Mouse (Mus musculus): Measurements from ENCODE around the gene Tdrd12.
"Not testable (repeated sequence)": the region's sequence is repeated elsewhere in the genome, so short reads cannot be mapped to it uniquely, and the experiment has no call there.

The Tdrd12 gene

DNA sequence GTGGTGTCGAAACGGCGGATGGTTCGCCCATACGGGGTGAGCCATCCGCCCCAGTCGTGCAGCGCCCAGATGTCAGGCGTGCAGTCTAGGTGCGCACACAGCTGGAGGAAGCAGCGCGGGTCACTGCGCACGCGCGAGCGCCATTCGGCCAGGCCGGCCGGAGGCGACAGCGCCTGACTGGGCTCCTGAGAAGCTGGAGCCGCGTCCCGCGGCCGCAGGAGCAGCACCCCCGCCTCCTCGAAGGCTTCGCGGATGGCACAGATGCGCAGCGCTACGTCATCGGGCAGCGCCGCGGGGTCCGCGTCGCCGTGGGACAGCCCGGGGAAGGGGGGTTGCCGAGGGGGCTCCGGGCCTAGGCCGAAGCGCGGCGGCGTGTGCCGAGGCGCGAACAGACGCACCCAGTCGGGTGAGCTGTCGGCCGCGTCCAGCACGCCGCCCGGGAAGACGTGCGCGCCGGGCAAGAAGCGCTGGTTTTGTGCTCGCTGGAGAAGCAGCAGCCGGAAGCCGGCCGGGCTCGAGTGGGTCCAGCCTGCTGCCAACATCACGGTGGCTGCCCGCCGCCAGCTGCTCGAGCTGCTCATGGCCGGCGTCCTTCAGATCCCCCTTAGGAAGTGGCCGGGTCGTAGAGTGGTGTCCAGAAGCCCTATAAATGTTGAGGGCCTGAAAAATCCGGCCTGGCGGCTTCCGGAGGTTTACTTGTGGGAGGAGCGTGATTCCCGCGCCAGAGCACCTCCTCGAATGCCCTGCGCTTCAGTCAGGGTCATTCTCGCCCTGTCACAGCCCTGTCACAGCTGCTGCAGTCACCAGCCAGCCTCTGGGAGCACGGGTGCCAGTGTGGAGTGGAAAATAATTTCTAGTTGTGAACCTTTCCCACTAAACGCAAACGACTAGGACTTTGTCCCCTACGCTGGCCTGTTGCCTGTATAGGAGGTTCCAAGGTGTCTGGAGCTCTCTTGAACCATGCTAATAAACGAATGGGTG is 18.0 kb upstream of the Tdrd12 start:
- peak; percentile 85 to 90 for DNase-seq (ENCODE audit: low spot score in 2 of 2)

- DNase-seq (ENCODE audit: low spot score in 2 of 2) = peak; percentile 49 to 58
These were observed 17.1 kb upstream of the Tdrd12 start for GRCm38 (mm10) chr7:35554605-35555175.

- peak; percentile 45 to 49 for DNase-seq (ENCODE audit: low spot score in 2 of 2)
These were observed 16.4 kb upstream of the Tdrd12 start for GRCm38 (mm10) chr7:35553751-35554604.

DNA sequence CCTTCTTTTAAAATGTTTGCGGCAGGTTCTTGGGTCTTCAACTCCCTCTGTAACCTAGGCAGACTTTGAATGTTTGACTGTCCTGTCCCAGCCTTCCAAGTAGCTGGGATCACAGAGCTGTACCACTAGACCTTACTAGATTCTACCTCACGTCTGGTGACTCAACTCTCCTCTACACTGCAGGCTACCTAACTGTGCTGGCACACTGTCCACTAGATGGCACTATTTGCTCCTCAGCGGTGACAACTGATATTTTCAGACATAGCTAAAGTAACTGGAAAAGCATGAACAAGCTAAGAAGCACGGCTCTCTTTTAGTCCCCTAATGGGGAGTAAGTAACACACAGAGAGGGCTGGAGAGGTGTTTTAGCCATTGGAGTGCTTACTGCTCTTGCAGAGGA is 8.3 kb upstream of the Tdrd12 start:
- DNase-seq (ENCODE audit: low spot score in 2 of 2) = peak; percentile 64 to 71

DNA sequence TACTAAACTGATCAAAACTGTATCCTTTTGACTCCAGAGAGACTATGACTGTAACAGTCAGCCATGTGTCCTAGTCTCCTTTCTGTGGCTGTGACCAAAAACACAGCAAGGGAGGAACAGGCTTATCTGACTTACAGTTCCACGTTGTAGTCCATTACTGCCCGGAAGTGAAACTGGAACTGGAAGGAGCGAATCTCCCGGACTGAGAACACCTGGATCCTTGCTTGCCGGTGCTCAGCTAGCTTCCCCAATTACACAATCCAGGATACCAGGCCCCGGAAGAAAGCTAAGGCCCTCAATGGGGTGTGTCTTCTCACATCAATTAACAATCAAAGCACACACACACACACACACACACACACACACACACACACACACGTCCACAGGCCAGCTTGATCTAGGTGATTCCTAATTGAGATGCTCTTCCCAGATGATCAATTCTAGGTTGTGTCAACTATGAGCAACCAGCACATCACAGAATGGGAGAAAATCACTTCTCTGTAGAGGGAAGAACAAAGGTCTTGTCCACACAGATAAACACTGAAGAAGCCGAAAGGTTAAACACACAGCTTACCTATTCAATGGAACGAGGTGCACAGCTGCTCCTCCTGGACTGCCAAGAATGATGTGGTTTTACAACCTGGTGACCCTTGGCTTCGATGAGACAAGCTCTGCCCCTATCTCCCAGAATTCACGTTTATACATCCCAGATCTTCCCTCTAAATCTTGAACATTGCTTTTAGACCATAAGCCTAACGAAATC is 1.6 kb downstream of the Tdrd12 start:
- DNase-seq (ENCODE audit: low spot score in 2 of 2) = no peak

GRCm38 (mm10) chr7:35530544-35530943 is 7.0 kb downstream of the Tdrd12 start:
- not testable (repeated sequence) for DNase-seq (ENCODE audit: low spot score in 2 of 2)

- DNase-seq (ENCODE audit: low spot score in 2 of 2) = no peak
These were observed 7.5 kb downstream of the Tdrd12 start for GRCm38 (mm10) chr7:35530026-35530425.

DNA sequence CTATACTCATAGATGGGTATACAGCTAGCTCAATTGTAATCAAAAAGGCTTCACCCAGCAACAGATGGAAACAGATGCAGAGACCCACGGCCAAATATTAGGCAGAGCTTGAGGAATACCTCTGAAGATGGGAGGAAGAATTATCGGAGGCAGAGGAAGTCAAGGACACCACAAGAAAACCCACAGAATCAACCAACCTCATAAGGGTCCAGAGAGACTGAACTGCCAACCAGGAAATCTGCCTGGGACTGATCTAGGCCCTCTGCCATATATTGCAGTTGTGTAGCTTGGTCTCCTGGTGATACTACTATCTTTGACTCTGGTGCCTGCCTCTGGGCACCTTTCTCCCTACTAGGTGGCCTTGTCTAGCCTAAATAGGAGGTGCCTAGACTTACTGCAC is 10.8 kb downstream of the Tdrd12 start:
- no peak for DNase-seq (ENCODE audit: low spot score in 2 of 2)

DNA sequence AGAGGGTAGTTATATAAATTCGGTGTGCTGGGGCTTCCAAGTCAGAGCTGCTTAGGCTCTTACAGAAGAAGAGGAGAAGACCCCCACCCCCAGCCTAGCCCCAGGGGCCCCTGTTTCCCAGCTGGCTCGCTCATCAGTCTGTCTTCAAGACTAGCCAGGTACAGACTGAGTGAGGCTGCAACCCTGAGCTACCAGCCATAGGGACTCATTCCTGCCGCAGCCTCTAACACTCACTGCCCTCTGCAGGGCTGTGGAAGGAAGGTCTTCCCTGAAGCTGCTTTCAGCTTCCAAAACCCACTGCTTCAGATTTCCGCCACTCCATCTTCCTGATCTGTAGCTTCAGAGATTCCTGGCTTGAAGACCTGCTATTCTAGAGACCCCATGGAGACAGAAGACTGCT is 35.5 kb downstream of the Tdrd12 start:
- DNase-seq (ENCODE audit: low spot score in 2 of 2) = no peak

DNA sequence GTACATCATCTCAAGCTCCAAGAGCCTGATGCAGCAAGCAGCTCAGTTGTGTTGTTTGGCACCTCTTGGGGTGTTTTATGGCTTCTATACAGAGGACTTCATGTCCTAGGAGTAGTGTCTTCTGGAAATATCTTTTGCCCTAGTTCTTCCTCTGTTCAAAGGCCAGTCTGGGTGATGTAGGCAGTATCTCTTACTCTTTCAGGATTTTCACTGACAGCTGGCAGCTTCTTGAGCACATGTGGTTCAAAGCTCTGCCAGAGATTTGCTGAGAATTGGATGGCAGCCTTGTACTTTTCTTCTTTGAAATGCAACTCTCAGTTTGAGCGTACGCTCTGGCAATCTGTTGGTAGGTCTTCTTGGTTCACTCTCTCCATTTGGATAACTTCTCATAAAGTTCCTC is 40.0 kb downstream of the Tdrd12 start:
- DNase-seq (ENCODE audit: low spot score in 2 of 2) = peak in 1 of 2 experiments; percentile 4

DNA sequence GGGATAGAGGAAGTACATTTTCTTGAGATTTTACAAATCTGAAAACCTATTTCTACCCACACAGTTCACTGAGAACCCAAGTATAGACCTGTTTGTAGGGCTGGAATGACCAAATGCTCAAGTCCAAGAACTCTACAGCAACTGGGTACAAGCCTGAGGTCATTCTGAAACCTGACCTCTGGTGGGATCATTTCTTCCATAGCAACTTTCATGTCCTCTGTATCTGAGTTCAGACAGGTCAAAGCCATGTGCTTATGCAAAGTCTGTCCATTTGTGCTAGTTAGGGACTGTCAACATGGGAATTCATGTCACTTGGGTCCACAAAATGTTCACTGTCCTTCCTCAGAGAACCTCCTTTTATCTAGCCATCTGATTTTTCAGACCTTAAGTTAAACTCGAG is 46.5 kb downstream of the Tdrd12 start:
- DNase-seq (ENCODE audit: low spot score in 2 of 2) = no peak

DNA sequence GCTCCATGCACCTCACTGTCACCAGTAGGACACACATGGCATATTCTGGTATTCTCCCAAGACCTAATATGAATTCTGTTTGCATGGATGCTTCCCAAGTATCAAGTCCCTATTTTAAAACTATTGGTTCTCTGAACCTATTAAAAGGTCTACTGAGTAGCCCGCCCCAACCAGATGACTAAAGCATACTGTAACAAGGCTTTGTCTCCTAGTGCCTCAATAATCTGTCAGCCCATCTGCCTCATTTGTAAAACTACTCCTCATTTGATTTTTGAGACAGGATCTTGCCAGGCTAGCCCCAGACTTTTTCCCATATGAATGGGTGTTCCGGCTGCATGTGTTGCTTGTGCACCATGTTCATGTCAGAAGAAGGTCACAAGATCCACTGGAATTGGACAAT is 47.4 kb downstream of the Tdrd12 start:
- DNase-seq (ENCODE audit: low spot score in 2 of 2) = no peak

DNA sequence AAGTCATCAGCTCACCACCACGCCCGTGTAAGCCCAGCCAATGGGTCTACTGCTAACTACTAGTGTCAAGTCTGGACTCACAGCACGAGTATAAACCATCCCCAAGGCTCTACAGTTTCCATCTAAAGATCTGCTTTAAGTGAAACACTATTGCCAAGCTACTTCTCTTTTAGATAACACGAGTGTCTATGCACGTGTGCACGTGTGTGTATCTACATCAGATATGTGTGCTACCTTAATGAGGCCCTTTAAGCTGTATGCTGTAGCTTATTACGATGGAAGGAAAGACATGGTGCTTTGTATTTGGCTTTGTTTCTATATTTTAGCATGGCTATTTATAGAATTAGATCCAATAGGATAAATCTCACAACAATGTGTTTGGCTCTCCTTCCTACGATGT is 51.0 kb downstream of the Tdrd12 start:
- no peak for DNase-seq (ENCODE audit: low spot score in 2 of 2)

GRCm38 (mm10) chr7:35485126-35485525 is 52.4 kb downstream of the Tdrd12 start:
- no peak for DNase-seq (ENCODE audit: low spot score in 2 of 2)

- no peak for DNase-seq (ENCODE audit: low spot score in 2 of 2)
These were observed 61.1 kb downstream of the Tdrd12 start for GRCm38 (mm10) chr7:35476457-35476856.

DNA sequence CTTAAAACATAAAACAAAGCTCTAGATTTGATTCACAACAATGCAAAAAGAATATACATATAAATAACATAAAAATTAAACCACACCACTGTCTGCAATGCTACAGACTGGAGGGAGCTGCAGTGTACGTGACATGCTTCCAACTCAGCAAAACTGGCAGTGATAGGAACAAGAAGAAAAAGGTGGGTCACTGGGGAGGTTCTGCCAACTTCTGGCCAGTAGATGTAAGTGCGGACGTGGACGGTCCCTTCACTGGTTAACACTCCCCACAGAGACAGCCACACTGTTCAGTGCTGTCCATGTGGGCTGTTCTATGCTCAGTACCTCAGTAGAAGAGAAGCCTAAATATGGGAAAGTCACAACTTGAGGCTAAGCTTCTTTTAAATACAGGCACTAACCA is 66.8 kb downstream of the Tdrd12 start:
- DNase-seq (ENCODE audit: low spot score in 2 of 2) = no peak

DNA sequence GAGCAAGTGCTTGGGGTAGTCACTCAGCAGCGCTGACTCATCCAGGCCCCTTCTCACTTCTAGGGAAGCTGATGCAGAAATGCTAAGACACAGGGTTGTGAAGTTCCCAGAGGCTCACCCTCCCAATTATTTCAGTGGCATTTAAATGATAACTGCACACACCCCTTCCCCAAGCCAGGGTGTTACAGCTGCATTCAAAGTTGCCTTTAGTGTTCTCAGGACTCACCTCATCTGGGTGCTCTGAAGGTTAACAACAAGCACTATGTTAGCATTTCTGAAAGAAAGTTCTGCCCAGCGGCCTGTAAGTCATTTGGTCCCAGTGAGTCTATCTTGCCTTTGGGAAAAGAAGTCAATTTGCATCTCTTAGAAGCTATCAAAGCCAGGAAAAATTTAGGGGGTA is 69.7 kb downstream of the Tdrd12 start:
- DNase-seq (ENCODE audit: low spot score in 2 of 2) = no peak

DNA sequence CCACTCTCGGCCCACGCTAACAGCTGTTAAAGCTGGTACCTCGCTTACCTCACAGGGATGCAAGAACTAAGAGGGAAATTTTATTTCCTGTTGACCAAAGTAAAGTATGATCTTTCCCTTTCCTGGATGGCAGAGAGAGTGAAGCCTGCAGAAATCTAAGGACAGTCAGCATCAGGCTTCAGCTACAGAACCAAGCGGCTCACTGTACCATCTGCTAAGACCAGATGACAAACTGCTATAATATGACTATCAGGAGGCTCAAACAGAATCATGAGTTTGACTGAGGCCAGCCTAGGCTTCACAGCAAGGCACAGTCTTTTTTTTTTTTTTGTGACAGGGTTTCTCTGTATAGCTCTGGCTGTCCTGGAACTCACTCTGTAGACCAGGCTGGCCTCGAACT is 72.5 kb downstream of the Tdrd12 start:
- no peak for DNase-seq (ENCODE audit: low spot score in 2 of 2)

DNA sequence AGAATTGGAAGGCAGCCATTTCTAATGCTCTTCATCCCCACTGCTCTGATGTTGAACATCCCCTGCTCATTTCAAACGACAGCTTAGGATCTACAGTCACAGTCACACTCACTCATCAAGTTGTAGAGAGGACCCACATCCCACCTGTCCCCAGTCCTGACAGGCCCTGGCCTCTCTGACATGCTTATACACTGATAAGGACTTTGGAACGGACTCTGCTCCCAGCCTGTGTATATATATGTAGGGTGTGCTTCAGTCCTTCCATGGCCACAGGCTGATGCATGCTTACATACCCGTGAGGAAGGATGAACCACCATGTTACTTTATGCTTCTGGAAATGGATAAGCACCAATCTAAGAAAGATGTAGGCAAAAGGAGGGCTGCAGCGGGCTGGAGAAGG is 76.6 kb downstream of the Tdrd12 start:
- DNase-seq (ENCODE audit: low spot score in 2 of 2) = no peak

- no peak for DNase-seq (ENCODE audit: low spot score in 2 of 2)
These were observed 81.3 kb downstream of the Tdrd12 start for GRCm38 (mm10) chr7:35456091-35456814.

- DNase-seq (ENCODE audit: low spot score in 2 of 2) = no peak
These were observed 88.7 kb downstream of the Tdrd12 start for GRCm38 (mm10) chr7:35448867-35449266.

All from right cerebral cortex, adult 2 months (tissue).